Mouse (Mus musculus) kidney, adult 10 weeks (tissue): Measurements from ENCODE around the gene Bcl2l12. TPM values are rescaled to one million over a fixed set of nuclear protein-coding genes. Genes with fewer than 3 reads are reported as not detected.

Experiments used
- polyA plus RNA-seq: library from polyadenylated mRNA; stranded (reverse); fragments of 350-450 nt; fragmentation: Illumina TruSeq; extraction: RNeasy Lipid Tissue Mini Kit (QIAGEN cat#74804); gene quantifications from one replicate; pipeline ENCODE4 v1.2.3, GENCODE M21; 2014; ENCODE audit warnings: low read depth, low replicate concordance

Gene Bcl2l12
- polyA plus RNA-seq, result not detected

GRCm38 (mm10) chr7:44998501-44998955 lies at the start of gene Bcl2l12:
TSS of gene Bcl2l12 (minus strand) at chr7:44998712.

DNA sequence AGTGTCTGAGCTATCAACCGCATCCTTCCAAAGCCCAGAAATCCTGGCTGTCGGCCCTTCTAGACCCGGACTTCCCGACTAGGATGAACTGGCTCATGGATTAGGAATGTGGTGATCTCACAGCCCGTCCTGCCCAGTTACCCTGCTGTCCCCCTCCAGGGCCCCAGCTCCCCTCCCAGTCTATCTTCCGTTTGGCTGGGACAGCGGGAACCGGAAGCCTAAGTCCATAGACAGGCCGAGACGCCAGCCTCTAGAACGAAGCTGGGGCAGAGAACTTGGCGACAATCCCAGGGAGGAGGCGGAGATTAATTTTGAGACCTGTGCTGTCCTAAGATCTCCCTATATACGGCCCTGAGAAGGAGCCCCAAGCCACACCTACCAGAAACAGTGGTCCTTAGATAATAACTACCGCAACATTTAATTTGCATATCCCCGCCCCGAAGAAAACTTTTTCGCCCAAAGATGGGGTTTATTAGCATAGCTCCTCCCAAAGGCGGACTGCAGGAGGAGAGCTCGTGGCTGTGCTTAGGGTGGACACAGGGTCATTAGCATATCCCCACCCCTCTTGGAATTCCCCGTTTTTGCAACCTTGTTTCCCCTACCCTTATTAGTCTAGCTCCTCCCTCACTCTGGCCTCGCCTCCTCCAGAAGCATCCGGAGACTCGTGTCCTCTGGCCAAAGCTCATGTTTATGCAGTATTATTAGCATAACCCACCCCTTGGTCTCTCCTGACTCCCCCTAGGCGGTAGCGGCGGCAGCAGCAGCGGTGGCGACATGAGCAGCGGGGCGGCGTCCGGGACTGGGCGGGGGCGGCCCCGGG lies 18.9 kb upstream of the Bcl2l12 start, which contains the start of gene Rras:
Rras (plus strand) TSS at position 720 of the 820 bp plus-strand sequence.

GRCm38 (mm10) chr7:45015957-45016612 lies 17.6 kb upstream of the Bcl2l12 start, which contains the start of gene Scaf1:
TSS of gene Scaf1 (minus strand) at chr7:45016363.

GRCm38 (mm10) chr7:44997231-44997939 lies 1.1 kb downstream of the Bcl2l12 start, which contains the start of gene Irf3:
TSS of gene Irf3 (plus strand) at chr7:44997648.

GRCm38 (mm10) chr7:44986192-44986878 lies 12.2 kb downstream of the Bcl2l12 start, which contains the start of gene Prmt1:
TSS of gene Prmt1 (minus strand) at chr7:44986568.

GRCm38 (mm10) chr7:44974383-44975116 lies 24.0 kb downstream of the Bcl2l12 start, which contains the start of gene Cpt1c:
TSS of gene Cpt1c (minus strand) at chr7:44974851.

GRCm38 (mm10) chr7:44942904-44943303 lies 55.6 kb downstream of the Bcl2l12 start, which contains the start of gene Tsks:
TSS of gene Tsks (plus strand) at chr7:44943204.

Other genes with a start within 250 kb of the Bcl2l12 start
- gene Zfp473, start 247.7 kb downstream of the Bcl2l12 start, polyA plus RNA-seq, result 0.16 TPM
- 1.8 TPM for gene Nup62, start 182.6 kb downstream of the Bcl2l12 start, polyA plus RNA-seq
- not detected for gene Il4i1, start 182.3 kb downstream of the Bcl2l12 start, polyA plus RNA-seq
- gene Atf5, start 182.1 kb downstream of the Bcl2l12 start, polyA plus RNA-seq, result 3.4 TPM
- gene Akt1s1, start 149.7 kb downstream of the Bcl2l12 start, polyA plus RNA-seq, result 0.93 TPM
- 0.97 TPM for gene Tbc1d17, start 149.6 kb downstream of the Bcl2l12 start, polyA plus RNA-seq
- not detected for gene Pnkp, start 141.6 kb downstream of the Bcl2l12 start, polyA plus RNA-seq
- not detected for gene Ptov1, start 128.9 kb downstream of the Bcl2l12 start, polyA plus RNA-seq
- 1.4 TPM for gene Med25, start 106.0 kb downstream of the Bcl2l12 start, polyA plus RNA-seq
- 5.7 TPM for gene Fuz, start 102.6 kb downstream of the Bcl2l12 start, polyA plus RNA-seq
- gene Ap2a1, start 69.2 kb downstream of the Bcl2l12 start, polyA plus RNA-seq, result 25.2 TPM
- not detected for gene Tsks, start 55.5 kb downstream of the Bcl2l12 start, polyA plus RNA-seq
- gene Cpt1c, start 23.9 kb downstream of the Bcl2l12 start, polyA plus RNA-seq, result not detected
- gene Prmt1, start 12.1 kb downstream of the Bcl2l12 start, polyA plus RNA-seq, result 5.7 TPM
- gene Irf3, start 1.1 kb downstream of the Bcl2l12 start, polyA plus RNA-seq, result 12.8 TPM
- gene Scaf1, start 17.7 kb upstream of the Bcl2l12 start, polyA plus RNA-seq, result 2.1 TPM
- 2.3 TPM for gene Rras, start 19.2 kb upstream of the Bcl2l12 start, polyA plus RNA-seq
- 0.12 TPM for gene Prr12, start 54.2 kb upstream of the Bcl2l12 start, polyA plus RNA-seq
- 4.2 TPM for gene Nosip, start 63.7 kb upstream of the Bcl2l12 start, polyA plus RNA-seq
- gene Prrg2, start 64.0 kb upstream of the Bcl2l12 start, polyA plus RNA-seq, result 1.7 TPM
- gene Rcn3, start 93.5 kb upstream of the Bcl2l12 start, polyA plus RNA-seq, result not detected
- 17.1 TPM for gene Fcgrt, start 105.1 kb upstream of the Bcl2l12 start, polyA plus RNA-seq
- gene Rps11, start 125.7 kb upstream of the Bcl2l12 start, polyA plus RNA-seq, result 257 TPM
- gene Rpl13a, start 130.0 kb upstream of the Bcl2l12 start, polyA plus RNA-seq, result 320 TPM
- not detected for gene Gm45713, start 137.5 kb upstream of the Bcl2l12 start, polyA plus RNA-seq
- 6.0 TPM for gene Flt3l, start 137.7 kb upstream of the Bcl2l12 start, polyA plus RNA-seq
- not detected for gene Pih1d1, start 155.6 kb upstream of the Bcl2l12 start, polyA plus RNA-seq
- gene Aldh16a1, start 155.9 kb upstream of the Bcl2l12 start, polyA plus RNA-seq, result 2.0 TPM
- gene Slc17a7, start 165.2 kb upstream of the Bcl2l12 start, polyA plus RNA-seq, result not detected
- gene Gfy, start 180.9 kb upstream of the Bcl2l12 start, polyA plus RNA-seq, result not detected
- not detected for gene Pth2, start 182.3 kb upstream of the Bcl2l12 start, polyA plus RNA-seq
- not detected for gene Ccdc155, start 206.2 kb upstream of the Bcl2l12 start, polyA plus RNA-seq
- not detected for gene Dkkl1, start 213.4 kb upstream of the Bcl2l12 start, polyA plus RNA-seq
- 0.44 TPM for gene Tead2, start 217.0 kb upstream of the Bcl2l12 start, polyA plus RNA-seq
- gene Cd37, start 240.4 kb upstream of the Bcl2l12 start, polyA plus RNA-seq, result not detected
- gene Slc6a16, start 242.4 kb upstream of the Bcl2l12 start, polyA plus RNA-seq, result not detected